Mouse (Mus musculus): ENCODE measurements at regions not wholly inside any gene's neighbourhood (a gene's known extent, or its start where the extent isn't known, plus 50 kb on each side); places are given as distances from the start of the nearest gene placed in this dataset.

DNA sequence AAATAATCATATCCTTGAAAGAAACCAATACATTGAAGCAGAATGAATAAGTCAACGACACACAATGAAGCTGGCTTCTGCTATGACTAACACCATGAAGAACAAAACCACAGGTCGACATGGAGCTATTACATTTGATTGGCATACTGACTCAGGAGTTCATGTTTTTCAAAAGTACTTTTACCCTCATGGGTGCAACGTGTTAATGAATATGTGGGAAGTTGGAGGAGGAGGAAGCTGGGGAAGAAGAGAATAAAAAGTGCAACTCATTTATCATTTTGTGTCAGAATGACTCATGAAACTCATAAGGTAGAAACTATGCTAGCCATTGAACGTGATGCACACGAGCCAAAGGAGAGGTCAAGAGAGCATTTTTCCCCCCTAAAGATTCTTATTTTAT, 91.3 kb downstream of the Spry2 start:
- no peak for DNase-seq (ENCODE audit: low spot score)
- Histone ChIP-seq H3K36me3 (no peaks in the 10 kb centered on the region), H3K27ac (no peak overlapping the region), H3K27me3 (ENCODE audit: insufficient read depth, poor library complexity, severe bottlenecking) (no peaks in the 10 kb centered on the region), H3K9me3 (no peaks in the 10 kb centered on the region), H3K4me1 (replicated peaks) (peaks cover 15% of the 10 kb centered on the region), H3K4me3 (no peak overlapping the region)
- 74% methylated on average over 5 of the region's 5 CpGs for WGBS

DNA sequence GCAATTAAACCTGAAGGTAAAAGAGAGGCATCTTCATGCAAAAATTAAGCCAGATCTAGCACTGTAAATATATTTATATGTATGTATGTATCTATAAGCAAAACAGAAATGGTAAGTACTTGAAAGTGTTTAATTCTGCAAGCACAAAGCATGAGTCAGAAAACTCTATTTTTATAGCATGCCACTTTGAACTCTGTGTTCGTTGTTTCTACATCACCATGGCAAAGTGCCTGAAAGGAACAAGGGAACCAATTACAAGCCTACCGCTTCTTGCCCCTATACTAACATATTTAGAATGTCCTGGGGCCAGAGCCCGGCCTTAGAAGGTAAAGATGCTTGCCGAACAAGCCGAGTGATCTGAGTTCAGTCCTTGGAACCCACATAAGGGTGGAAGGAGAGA, 91.9 kb downstream of the Spry2 start:
- WGBS: 85% methylated on average over 5 of the region's 5 CpGs

DNA sequence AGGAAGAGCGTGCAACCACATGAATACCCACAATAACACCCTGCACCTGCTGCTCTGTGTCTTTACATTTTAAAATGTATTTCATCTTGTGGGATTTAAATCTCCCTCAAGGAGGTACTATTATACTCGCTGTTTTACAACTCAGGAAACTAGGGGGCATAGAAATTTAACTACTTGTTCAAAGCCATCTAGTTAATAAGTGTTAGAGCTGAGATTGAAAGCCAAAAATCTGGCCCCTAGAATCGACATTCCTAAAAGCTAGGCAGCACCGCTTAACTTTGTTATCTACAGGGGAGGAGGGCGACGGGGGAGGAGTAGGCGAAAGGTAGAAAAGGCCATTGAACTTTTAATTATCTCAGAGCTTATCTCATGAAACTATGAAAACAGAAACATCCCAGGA, 93.3 kb downstream of the Spry2 start:
- Histone ChIP-seq H3K9me3 (no peaks in the 10 kb centered on the region), H3K4me3 (no peak overlapping the region), H3K27me3 (ENCODE audit: insufficient read depth, poor library complexity, severe bottlenecking) (no peaks in the 10 kb centered on the region), H3K36me3 (no peaks in the 10 kb centered on the region), H3K4me1 (replicated peaks) (peaks cover 15% of the 10 kb centered on the region), H3K27ac (0 out of 2 replicates have a peak overlapping the region, but pooled peaks have one; percentile 46)
- no peak for DNase-seq (ENCODE audit: low spot score)
- WGBS: 50% methylated on average over 7 of the region's 7 CpGs

More for the DNA sequence above, 91.9 kb downstream of the Spry2 start:
- H3K36me3 ChIP-seq: no peaks in the 10 kb centered on the region
- H3K27me3 ChIP-seq (ENCODE audit: insufficient read depth, poor library complexity, severe bottlenecking): no peaks in the 10 kb centered on the region
- DNase-seq (ENCODE audit: low spot score): no peak
- no peaks in the 10 kb centered on the region for H3K9me3 ChIP-seq
- no peak overlapping the region for H3K27ac ChIP-seq
- no peak overlapping the region for H3K4me3 ChIP-seq
- peaks cover 15% of the 10 kb centered on the region for H3K4me1 ChIP-seq (replicated peaks)

DNA sequence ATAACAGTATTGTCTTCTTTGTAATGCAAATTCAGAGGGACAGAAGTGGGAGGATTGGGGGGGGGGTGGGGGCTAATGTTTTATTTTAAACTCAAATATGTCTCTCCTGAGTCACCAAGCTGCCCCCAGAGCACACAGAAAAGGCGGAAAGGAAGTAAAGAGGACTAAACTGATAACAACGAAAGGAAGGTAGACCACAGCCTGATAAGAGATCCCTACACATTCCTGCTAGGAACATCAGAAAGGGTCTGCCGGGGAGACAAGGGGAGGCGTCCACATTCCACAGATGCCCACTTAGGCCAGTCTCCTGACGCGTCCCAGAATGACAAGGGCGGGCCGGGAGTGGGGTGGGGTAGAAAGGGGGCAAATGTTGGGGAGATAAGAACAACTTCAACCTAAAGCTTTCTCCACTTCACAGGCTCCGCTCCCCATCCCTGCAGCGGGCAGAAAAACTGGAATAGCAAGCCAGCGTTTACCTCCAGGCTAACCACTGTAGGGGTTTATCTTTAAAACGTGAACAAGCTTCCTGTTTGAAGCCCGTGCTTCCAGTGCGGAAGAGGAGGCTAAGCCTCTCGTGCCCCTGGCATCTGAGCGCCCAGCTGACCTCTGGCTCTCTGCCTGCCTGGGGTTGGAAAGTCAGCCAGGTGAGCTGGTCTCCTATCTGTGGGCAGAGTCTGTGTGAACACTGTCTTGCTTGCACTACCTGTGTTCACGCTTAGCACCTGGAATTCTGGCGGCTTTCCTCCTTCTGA, 93.9 kb downstream of the Spry2 start:
- Histone ChIP-seq H3K4me3 (peak overlapping the region; percentile 32), H3K9me3 (no peaks in the 10 kb centered on the region), H3K27ac (peak overlapping the region; percentile 46; the same call in 1 of the 2 replicates)

DNA sequence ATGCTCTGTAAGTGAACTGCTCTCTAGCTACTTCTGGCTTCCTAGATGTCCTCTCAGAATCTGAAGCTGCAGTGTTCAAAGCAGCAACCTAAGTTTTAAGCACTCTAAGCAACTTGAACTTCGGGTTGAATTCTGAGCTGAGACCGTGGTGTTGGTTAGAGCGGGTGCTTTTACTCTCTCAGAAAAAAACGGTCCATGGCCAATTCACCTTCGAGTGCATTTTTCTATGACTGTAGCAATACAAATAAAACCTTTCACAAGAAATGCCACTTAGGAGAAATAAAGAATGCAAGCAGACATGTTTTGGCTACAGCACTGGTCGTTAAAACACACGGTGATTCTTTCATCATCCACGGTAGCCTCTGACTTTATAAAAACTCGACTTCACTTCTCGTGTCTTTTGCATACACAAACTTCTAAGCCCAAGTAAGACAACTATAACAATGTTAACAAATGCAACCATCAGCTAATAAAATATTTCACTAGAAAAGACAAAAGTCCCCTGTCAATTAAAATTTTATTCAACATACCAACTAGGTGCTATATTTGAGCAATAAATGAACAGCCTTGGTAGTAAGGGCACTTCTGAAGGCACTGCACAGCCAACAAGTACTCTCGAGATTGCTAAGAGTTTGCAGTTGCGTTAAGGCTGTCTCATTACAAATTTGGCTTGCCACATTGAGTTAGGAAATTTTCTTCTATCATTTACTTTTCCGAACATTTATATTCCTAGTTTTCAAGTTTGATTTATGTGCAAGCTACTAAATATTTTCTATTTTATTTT, 96.3 kb downstream of the Spry2 start:
- DNase-seq (ENCODE audit: low spot score): no peak
- Histone ChIP-seq H3K27ac (no peak overlapping the region), H3K36me3 (no peaks in the 10 kb centered on the region), H3K4me1 (replicated peaks) (peaks cover 15% of the 10 kb centered on the region), H3K27me3 (ENCODE audit: insufficient read depth, poor library complexity, severe bottlenecking) (no peaks in the 10 kb centered on the region), H3K4me3 (no peak overlapping the region), H3K9me3 (no peaks in the 10 kb centered on the region)
- WGBS: 87% methylated on average over 13 of the region's 13 CpGs

More for the DNA sequence above, 93.9 kb downstream of the Spry2 start:
- H3K27me3 ChIP-seq (ENCODE audit: insufficient read depth, poor library complexity, severe bottlenecking): no peaks in the 10 kb centered on the region
- H3K36me3 ChIP-seq: no peaks in the 10 kb centered on the region
- peak; percentile 12 for DNase-seq (ENCODE audit: low spot score)
- peaks cover 15% of the 10 kb centered on the region for H3K4me1 ChIP-seq (replicated peaks)
- WGBS: 15% methylated on average over 18 of the region's 18 CpGs

DNA sequence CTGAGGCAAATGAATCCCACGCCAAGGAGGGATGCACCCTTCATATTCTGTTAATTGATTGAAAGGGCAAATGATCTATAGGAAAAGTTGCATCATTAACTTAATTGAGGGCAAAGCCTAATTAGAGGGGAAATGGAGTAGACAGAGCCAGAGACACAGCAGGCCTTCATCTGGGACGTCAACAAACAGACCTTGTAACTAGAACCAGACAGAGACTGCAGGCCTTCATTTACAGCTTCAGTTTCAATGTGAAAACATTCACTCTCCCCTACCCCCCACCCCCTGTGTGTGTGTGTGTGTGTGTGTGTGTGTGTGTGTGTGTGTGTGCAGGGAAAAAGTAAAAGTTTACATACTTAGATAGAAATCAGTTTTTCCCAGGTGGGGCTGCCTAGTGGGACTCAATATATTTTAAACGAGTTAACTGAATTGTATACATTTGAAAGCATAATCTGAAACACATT, 97.2 kb downstream of the Spry2 start:
- Histone ChIP-seq H3K27ac (no peak overlapping the region), H3K27me3 (ENCODE audit: insufficient read depth, poor library complexity, severe bottlenecking) (no peaks in the 10 kb centered on the region), H3K36me3 (no peaks in the 10 kb centered on the region), H3K4me3 (no peak overlapping the region), H3K9me3 (no peaks in the 10 kb centered on the region), H3K4me1 (replicated peaks) (peaks cover 15% of the 10 kb centered on the region)
- peak; percentile 21 for DNase-seq (ENCODE audit: low spot score)
- WGBS: 48% methylated on average over 3 of the region's 3 CpGs

DNA sequence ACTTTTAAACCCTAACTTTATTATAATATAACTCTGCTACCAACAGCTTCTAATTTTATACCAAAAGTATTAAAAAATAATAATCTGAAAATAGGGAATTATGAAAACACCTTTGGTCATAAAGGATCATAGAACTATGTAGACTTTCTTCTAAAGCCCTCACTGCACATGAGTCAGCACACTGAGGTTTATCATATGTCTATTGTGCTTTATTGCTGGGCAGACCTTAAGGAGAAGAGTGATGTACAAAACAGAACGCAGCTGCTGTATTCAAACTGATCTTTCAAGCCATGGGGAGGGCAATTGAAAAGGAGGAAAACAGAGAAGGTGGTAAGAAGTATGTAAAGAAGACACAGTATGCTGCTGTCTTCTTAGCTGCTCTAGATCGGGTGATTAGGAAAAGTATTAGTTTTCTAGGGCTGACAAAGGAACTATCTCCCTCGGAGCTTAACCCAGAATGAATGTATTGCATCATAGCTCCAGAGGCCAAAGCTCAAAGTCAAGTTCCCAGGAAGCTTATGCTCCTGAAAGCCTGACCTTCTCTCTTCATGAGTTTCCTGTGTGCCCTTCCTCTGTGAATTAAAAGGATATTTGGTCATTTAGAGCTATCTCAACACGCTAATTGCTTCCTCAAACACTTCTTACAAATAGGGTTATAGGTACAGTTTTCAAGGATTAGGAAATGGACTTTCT, 103.5 kb downstream of the Spry2 start:
- H3K4me1 ChIP-seq (replicated peaks): no peaks in the 10 kb centered on the region
- no peaks in the 10 kb centered on the region for H3K36me3 ChIP-seq
- 81% methylated on average over 4 of the region's 4 CpGs for WGBS
- no peaks in the 10 kb centered on the region for H3K9me3 ChIP-seq
- no peak overlapping the region for H3K4me3 ChIP-seq
- H3K27me3 ChIP-seq (ENCODE audit: insufficient read depth, poor library complexity, severe bottlenecking): no peaks in the 10 kb centered on the region
- H3K27ac ChIP-seq: no peak overlapping the region
- no peak for DNase-seq (ENCODE audit: low spot score)

DNA sequence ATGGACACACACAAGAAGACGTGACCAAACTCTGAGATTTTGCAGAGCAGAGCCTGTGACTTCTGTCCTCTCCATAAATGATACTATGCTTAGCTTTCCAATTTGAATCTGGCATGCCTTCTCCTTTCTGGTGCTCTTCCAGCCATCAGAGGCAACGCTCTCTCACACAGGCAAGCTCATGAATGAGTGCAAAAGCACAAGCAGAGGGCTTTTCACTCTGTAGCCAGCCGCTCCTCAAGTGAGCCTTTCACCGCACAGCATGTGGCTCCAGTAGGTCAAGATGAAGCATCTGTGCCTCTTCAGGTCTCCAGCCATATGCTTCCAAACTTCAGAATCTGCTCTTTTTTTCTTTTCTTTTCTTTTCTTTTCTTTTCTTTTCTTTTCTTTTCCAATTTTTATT, 106.2 kb downstream of the Spry2 start:
- Histone ChIP-seq H3K4me3 (no peak overlapping the region), H3K4me1 (replicated peaks) (no peaks in the 10 kb centered on the region), H3K9me3 (no peaks in the 10 kb centered on the region), H3K27me3 (ENCODE audit: insufficient read depth, poor library complexity, severe bottlenecking) (no peaks in the 10 kb centered on the region), H3K36me3 (no peaks in the 10 kb centered on the region), H3K27ac (no peak overlapping the region)
- DNase-seq (ENCODE audit: low spot score): no peak
- 83% methylated on average over 4 of the region's 4 CpGs for WGBS

DNA sequence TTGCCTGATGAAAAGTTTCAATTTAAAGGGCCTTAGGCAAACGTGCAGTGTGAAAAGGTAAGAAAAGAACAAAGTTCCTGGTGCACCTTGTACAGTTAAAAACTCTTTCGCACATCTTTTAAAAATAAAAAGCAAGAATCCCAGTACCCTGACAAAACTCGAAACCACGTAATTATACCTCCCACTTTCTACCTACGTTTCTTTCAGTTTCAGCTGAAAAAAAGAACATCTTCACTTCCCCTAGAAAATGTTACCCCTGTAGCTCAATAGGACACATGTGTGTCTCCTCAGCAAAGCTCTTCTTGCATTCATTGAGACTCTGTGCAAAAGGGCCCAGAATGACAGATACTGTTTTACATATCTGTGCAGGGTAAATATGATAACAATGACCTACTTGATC, 113.2 kb downstream of the Spry2 start:
- no peak overlapping the region for H3K27ac ChIP-seq
- no peak overlapping the region for H3K4me3 ChIP-seq
- no peaks in the 10 kb centered on the region for H3K27me3 ChIP-seq (ENCODE audit: insufficient read depth, poor library complexity, severe bottlenecking)
- H3K36me3 ChIP-seq: no peaks in the 10 kb centered on the region
- WGBS: 90% methylated on average over 5 of the region's 5 CpGs
- H3K9me3 ChIP-seq: 0 out of 2 replicates have a peak, but pooled peaks cover 6% of the 10 kb centered on the region
- no peaks in the 10 kb centered on the region for H3K4me1 ChIP-seq (replicated peaks)
- no peak for DNase-seq (ENCODE audit: low spot score)

DNA sequence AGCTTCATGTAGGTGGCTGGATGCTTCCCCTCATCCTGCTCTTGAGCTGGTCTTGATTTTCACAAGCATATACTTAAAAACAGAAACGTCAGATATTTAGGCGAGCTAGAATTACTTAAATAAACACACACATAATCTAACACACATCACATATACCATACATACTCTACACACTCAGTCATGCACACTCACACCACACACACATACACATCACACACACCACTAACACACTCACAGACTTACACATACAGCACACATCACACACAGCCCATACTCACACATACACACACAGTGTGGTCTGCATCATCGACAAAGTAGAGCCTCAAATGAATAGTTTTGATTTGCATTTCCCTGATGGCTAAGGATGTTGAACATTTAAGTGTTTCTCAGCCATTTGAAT, 116.9 kb downstream of the Spry2 start:
- H3K27me3 ChIP-seq (ENCODE audit: insufficient read depth, poor library complexity, severe bottlenecking): no peaks in the 10 kb centered on the region
- no peaks in the 10 kb centered on the region for H3K4me1 ChIP-seq (replicated peaks)
- H3K9me3 ChIP-seq: 0 out of 2 replicates have a peak, but pooled peaks cover 6% of the 10 kb centered on the region
- H3K4me3 ChIP-seq: no peak overlapping the region
- 82% methylated on average over 3 of the region's 3 CpGs for WGBS
- DNase-seq (ENCODE audit: low spot score): no peak
- H3K36me3 ChIP-seq: no peaks in the 10 kb centered on the region
- no peak overlapping the region for H3K27ac ChIP-seq

DNA sequence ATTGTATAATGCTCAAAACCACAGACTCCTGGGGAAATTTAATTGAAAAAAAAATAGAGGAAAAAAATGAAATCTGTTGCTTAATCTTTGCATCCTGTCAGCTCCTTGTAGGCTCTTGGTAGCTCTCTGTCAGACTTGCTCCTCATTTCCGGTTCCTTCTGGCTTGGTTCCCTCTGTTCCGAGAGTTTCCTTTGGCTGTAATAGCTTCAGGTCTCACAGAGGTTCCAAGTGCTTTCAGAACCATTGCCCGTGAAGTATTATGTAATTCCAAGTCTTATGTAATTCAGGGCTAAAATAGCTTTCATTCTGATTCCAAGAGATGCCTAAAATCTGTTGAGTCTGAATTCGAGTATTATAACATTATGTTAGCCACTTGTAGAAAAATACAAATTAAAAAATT, 117.3 kb downstream of the Spry2 start:
- no peak overlapping the region for H3K27ac ChIP-seq
- no peaks in the 10 kb centered on the region for H3K4me1 ChIP-seq (replicated peaks)
- no peak for DNase-seq (ENCODE audit: low spot score)
- no peaks in the 10 kb centered on the region for H3K27me3 ChIP-seq (ENCODE audit: insufficient read depth, poor library complexity, severe bottlenecking)
- no peak overlapping the region for H3K4me3 ChIP-seq
- no peaks in the 10 kb centered on the region for H3K36me3 ChIP-seq
- WGBS: 84% methylated on average over 4 of the region's 4 CpGs
- H3K9me3 ChIP-seq: 0 out of 2 replicates have a peak, but pooled peaks cover 6% of the 10 kb centered on the region

DNA sequence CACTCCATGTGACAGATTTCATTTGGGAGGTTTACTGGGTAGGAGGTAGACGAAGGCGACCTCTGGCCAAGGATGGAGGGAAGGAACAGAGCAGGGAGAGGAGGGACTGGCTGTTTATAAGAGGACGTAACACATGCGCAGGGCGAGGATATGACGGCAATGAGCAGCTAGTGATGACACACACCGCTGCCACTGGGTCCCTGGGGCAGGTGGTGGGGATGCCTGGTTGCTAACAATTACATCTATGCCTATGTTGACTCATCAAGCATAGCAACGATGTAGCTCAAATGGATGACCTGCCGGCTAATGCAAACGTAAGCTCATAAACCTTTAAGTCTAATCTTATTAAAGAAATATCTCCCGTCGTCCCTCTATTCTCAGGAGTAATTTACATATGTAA, 122.9 kb downstream of the Spry2 start:
- Histone ChIP-seq H3K36me3 (no peaks in the 10 kb centered on the region), H3K9me3 (no peaks in the 10 kb centered on the region), H3K4me3 (no peak overlapping the region), H3K27me3 (ENCODE audit: insufficient read depth, poor library complexity, severe bottlenecking) (no peaks in the 10 kb centered on the region), H3K27ac (no peak overlapping the region), H3K4me1 (replicated peaks) (no peaks in the 10 kb centered on the region)
- DNase-seq (ENCODE audit: low spot score): no peak
- 93% methylated on average over 12 of the region's 12 CpGs for whole genome bisulfite sequencing

DNA sequence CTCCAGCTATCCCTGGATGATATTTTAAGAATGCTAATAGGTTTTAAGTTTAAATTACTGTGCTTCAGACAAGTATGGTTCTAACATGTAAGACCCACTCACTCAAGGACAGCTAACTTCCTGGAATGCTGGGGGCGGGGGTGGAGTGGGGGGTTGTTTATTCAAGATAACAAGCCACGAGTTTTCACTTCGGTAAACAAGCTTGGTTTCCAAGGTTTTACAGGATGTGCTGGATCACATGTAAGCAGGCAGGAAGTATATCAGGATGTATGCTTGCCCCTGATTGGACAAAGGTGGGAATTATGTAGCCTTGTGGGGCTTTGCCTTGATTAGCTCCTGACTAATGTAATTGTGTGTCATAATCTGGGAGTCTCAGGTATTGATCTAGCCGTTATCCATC, 129.5 kb downstream of the Spry2 start:
- DNase-seq (ENCODE audit: low spot score): no peak
- Histone ChIP-seq H3K27ac (no peak overlapping the region), H3K4me3 (no peak overlapping the region), H3K4me1 (replicated peaks) (no peaks in the 10 kb centered on the region), H3K9me3 (no peaks in the 10 kb centered on the region), H3K27me3 (ENCODE audit: insufficient read depth, poor library complexity, severe bottlenecking) (no peaks in the 10 kb centered on the region), H3K36me3 (no peaks in the 10 kb centered on the region)
- WGBS: 73% methylated on average over 4 of the region's 4 CpGs
